Mouse (Mus musculus) hematopoietic multipotent progenitor cell, adult 10-12 weeks (in vitro differentiated cells): Measurements from ENCODE around the gene Mbd4. TPM values are rescaled to one million over a fixed set of nuclear protein-coding genes. Genes with fewer than 3 reads are reported as not detected.

Source experiments
- polyA plus RNA-seq: library from polyadenylated mRNA; stranded (reverse); fragments of >175 nt; gene quantifications from 2 replicates; pipeline ENCODE4 v1.2.3, GENCODE M21; 2012; ENCODE audit warnings: low replicate concordance

The Mbd4 gene
- polyA plus RNA-seq: 1.5 and 2.3 TPM in 2 replicates

DNA sequence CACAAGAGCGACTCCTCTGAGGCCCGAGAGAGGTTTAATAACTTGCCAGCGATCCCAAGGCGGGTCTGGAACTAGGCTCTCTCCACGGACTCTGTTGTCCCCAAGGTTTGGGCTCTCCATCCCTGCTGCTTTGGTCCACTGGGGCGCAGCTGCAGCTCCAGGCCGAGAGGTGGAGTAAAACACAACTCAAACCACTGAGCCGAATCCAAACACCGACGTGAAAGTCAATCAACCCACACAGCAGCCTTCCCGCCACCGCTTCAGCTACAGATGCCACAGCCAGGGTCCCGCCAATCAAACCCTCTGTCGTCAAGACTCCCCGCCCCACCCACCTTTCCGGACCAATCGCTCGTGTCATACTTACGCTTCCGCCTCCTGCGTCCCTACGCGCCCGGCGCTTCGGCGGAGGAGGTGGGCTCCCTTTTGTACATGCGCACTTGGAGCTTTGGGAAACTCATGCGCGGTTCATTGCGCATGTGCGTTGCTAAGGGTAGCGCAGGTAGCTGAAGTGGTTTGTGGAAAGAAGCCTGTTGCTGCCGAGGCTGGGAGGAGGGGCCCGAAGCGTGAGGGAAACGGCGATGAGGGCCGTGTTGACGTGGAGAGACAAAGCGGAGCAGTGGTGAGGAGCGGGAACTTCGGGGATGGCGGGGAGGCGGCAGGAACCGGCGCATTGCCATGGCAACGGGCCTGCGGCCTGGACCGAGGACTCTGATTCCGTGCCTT is at the start of gene Mbd4, which contains the start of gene Ift122:
Mbd4 (minus strand) TSS at position 281 of the 723 bp plus-strand sequence.
Ift122 (plus strand) TSS at position 380 of the 723 bp plus-strand sequence.

DNA sequence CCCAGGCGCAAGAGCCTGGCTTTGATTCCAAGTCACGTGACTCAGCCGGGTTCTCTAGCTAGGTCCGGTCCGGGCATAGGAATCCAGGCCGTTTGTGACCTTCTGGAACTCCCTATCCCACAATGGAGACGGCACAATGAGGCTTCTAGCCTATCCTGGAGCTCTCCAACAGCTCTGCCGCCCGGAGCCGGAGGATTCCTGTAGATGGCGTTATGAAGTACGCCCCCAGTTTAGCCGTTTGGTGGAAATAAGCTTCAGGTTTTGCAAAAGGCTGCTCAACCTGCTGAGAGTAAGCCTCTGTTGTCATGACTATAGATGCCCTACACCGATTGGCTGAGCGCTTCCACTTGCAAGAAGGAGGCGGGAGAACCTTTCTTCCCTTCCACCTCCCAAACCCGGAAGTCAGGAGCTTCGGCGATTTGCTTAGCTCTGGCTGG is 15.0 kb downstream of the Mbd4 start, which contains the start of gene Efcab12:
Efcab12 (minus strand) TSS at position 252 of the 437 bp plus-strand sequence.

DNA sequence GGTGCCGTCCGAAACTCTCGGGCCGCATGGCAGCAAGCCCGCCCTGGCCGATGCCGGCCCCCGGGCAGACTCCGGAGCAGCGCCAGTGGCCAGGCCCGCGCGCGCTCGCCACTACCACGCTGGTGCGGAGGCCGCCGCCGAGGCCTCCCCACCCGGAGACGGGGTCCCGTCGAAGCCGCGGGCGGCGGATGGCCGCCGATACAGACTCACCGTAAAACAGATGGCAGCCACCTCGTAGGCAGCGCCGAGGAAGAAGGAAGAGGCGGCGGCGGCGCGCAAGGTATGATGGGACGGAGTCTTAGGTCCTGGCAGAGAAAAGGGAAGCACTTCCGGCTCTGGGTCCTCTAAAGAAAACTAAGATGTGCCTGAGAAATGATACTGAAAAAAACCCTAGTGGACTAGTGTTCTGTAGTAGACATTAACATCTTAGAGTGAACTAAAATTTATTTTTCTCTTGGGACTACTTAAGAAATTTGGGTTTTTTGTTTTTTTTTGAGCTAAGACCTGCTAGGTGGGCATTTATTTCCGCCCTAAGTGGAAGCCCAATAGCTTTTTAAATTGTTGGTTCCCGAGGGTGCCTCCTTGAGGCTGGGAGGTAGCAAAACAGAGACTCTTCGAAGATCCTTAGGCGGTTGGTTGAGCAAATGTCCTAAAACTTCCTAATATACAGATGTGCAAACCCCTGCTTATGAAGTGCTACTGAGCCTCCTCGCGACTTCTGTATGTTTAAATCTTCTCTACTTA is 44.5 kb downstream of the Mbd4 start, which contains the start of gene Rpl32:
Rpl32 (minus strand) TSS at position 260 of the 744 bp plus-strand sequence.

Other genes with a start within 250 kb of the Mbd4 start
- 39.4 and 46.3 TPM in 2 replicates for gene Raf1, start 176.7 kb downstream of the Mbd4 start, polyA plus RNA-seq
- gene Tmem40, start 91.0 kb downstream of the Mbd4 start, polyA plus RNA-seq: 1.4 and 1.9 TPM in 2 replicates
- gene Cand2, start 78.8 kb downstream of the Mbd4 start, polyA plus RNA-seq: 3.7 and 4.2 TPM in 2 replicates
- 438 and 455 TPM in 2 replicates for gene Rpl32, start 44.6 kb downstream of the Mbd4 start, polyA plus RNA-seq
- 0.06 and 0.07 TPM in 2 replicates for gene Efcab12, start 15.0 kb downstream of the Mbd4 start, polyA plus RNA-seq
- gene Ift122, start 99 bp upstream of the Mbd4 start, polyA plus RNA-seq: 0.51 and 1.2 TPM in 2 replicates
- gene Rho, start 78.4 kb upstream of the Mbd4 start, polyA plus RNA-seq: 0.23 TPM in 1 of 2 replicates, not detected in the other
- gene H1foo, start 91.6 kb upstream of the Mbd4 start, polyA plus RNA-seq: not detected in 2 replicates
- 21.9 and 42.5 TPM in 2 replicates for gene Plxnd1, start 141.6 kb upstream of the Mbd4 start, polyA plus RNA-seq